Mouse (Mus musculus): ENCODE data around the gene Lgals12. TPM values are rescaled to one million over a fixed set of nuclear protein-coding genes. Genes with fewer than 3 reads are reported as not detected.
A peak's percentile ranks its signal among the peaks of the same experiment; 100 is the strongest.

Gene Lgals12
- 0.07 TPM in 1 of 2 replicates, not detected in the other for polyA plus RNA-seq (2014; fragmentation: Nextera tagmentation; extraction: Ambion mirVana)

DNA sequence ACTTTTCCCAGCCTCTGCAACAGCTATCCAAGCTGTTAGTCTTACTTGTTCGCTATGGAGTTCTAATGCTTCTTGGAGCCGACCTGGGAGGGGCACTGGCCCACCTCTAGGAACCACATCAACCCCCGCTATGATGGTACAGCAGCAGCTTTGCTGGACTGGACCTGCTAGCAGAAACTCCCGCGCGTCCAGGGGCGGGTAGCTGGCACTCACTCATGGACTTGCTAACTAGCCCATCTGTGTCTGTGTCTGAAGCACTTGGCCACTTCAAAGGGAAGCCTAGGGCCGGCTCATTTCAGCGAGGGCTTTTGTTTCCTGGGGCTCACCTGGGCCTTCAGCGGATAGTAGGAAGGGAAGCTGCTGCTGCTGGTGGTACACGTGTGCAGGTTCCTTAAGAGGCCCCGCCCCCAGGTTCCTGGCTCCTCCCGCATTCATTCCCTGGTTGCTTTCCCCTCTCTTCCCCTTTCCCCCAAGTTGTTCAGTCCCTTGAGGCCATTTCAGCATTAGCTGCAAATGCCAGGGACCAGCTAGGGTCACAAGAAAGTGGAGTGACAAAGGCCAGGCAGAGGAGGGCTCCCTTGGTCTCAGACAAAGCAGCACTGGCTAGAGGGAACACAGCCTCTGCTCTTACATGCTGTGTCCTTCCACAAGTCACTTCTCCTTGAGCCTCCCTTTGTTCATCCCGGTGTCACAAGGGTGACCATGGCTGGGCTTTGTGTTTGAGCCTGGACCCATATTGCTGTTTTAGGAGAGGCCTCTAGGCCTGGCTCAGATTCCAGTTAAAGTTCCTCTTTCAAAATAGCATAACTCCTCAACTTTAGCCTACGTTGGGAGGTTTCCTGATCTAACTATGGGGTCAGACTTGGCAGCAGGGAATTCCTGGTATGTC lies at the start of gene Lgals12:
Lgals12 (minus strand) TSS at position 393 of the 889 bp plus-strand sequence.
- Histone ChIP-seq H3K9me3 (ENCODE audit: control insufficient read depth, low read length) (no peaks in the 10 kb centered on the region), H3K4me3 (ENCODE audit: low read depth, low read length) (peak within 1 kb of the TSS; percentile 9), H3K36me3 (ENCODE audit: control insufficient read depth, insufficient read depth, low read length) (no peaks in the 10 kb centered on the region), H3K27ac (ENCODE audit: low read depth, low read length) (peak within 1 kb of the TSS; percentile 70), H3K9ac (ENCODE audit: low read length) (peak within 1 kb of the TSS; percentile 23; the same call in 1 of the 2 replicates), H3K27me3 (ENCODE audit: control insufficient read depth, insufficient read depth, low read length) (peaks cover 11% of the 10 kb centered on the region), H3K4me2 (ENCODE audit: low read depth, low read length, severe bottlenecking) (peak within 1 kb of the TSS; percentile 46), H3K4me1 (replicated peaks; ENCODE audit: control insufficient read depth, insufficient read depth, low read length) (peaks cover 13% of the 10 kb centered on the region)
- peak; percentile 10; the same call in 1 of the 2 replicates for ATAC-seq (replicated peaks; ENCODE audit: low FRiP score)
- 5% methylated on average over 15 of the region's 15 CpGs for WGBS
- DNase-seq (ENCODE audit: low spot score), result peak; percentile 68

DNA sequence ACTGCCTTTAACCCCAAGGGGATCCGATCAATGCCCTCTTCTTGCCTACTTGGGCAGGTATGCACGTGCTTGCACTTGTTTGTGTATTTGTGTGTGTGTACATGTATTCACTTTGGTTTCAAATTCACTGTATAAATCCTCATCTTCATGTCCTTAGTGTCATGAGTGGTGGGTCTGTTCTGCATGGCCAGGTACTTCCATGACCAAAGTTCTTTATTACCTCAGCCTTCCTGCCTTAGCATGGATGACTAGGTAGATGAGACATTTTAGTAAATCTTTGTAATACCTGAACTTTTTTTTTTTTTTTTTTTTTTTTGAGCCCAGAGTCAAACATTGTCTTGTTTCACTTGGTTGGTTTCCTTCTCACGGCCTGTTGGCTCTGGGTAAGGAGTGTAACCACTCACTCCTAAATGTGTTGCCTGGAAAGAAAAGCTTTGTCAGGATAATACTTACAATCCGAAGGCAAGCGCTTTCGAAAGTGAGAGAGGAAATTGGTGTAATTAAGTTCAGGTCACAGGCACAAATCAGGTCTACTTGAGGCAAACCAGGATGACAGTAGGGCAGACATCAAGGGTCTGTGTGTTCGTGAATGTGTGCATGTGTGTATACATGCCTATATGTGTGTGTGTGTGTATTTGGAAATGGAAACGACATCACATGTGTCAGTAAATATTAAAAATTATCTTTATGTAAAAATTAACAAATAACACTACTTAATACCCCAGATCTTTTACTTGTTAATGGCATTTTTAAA lies 42.1 kb upstream of the Lgals12 start:
- DNase-seq (ENCODE audit: low spot score) (no peak), ATAC-seq (replicated peaks; ENCODE audit: low FRiP score) (no peak)
- H3K4me2 ChIP-seq (ENCODE audit: low read depth, low read length, severe bottlenecking), result no peak overlapping the region
- H3K27ac ChIP-seq (ENCODE audit: low read depth, low read length), result no peak overlapping the region
- no peaks in the 10 kb centered on the region for H3K36me3 ChIP-seq (ENCODE audit: control insufficient read depth, insufficient read depth, low read length)
- no peaks in the 10 kb centered on the region for H3K9me3 ChIP-seq (ENCODE audit: control insufficient read depth, low read length)
- no peaks in the 10 kb centered on the region for H3K4me1 ChIP-seq (replicated peaks; ENCODE audit: control insufficient read depth, insufficient read depth, low read length)
- no peak overlapping the region for H3K9ac ChIP-seq (ENCODE audit: low read length)
- WGBS, result 83% methylated on average over 8 of the region's 8 CpGs
- no peak overlapping the region for H3K4me3 ChIP-seq (ENCODE audit: low read depth, low read length)
- no peaks in the 10 kb centered on the region for H3K27me3 ChIP-seq (ENCODE audit: control insufficient read depth, insufficient read depth, low read length)

DNA sequence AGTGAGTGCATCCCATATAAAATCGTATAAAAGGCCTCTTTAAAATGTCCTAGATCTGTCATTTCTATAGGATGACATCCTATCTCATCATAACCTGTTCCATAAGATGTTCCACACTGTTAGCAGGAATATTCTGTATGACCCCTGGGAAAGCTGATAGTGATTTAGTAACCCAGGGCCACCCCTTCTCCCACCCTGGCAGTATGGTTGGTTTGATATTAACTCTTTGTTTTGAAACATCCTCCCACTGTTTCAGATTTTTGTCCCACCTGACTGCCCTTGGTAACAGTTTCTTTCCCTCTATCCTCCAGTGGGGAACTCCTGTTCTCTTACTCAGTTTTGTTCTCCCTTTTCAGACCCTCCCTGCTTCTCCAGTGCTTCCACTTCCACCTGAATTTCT lies 26.8 kb upstream of the Lgals12 start:
- no peaks in the 10 kb centered on the region for H3K4me1 ChIP-seq (replicated peaks; ENCODE audit: control insufficient read depth, insufficient read depth, low read length)
- H3K4me2 ChIP-seq (ENCODE audit: low read depth, low read length, severe bottlenecking), result no peak overlapping the region
- no peaks in the 10 kb centered on the region for H3K9me3 ChIP-seq (ENCODE audit: control insufficient read depth, low read length)
- H3K36me3 ChIP-seq (ENCODE audit: control insufficient read depth, insufficient read depth, low read length), result no peaks in the 10 kb centered on the region
- no peak overlapping the region for H3K4me3 ChIP-seq (ENCODE audit: low read depth, low read length)
- H3K27ac ChIP-seq (ENCODE audit: low read depth, low read length), result no peak overlapping the region
- ATAC-seq (replicated peaks; ENCODE audit: low FRiP score) (no peak), DNase-seq (ENCODE audit: low spot score) (no peak)
- no peak overlapping the region for H3K9ac ChIP-seq (ENCODE audit: low read length)
- WGBS, result 88% methylated on average over 1 of the region's 1 CpGs
- no peaks in the 10 kb centered on the region for H3K27me3 ChIP-seq (ENCODE audit: control insufficient read depth, insufficient read depth, low read length)

DNA sequence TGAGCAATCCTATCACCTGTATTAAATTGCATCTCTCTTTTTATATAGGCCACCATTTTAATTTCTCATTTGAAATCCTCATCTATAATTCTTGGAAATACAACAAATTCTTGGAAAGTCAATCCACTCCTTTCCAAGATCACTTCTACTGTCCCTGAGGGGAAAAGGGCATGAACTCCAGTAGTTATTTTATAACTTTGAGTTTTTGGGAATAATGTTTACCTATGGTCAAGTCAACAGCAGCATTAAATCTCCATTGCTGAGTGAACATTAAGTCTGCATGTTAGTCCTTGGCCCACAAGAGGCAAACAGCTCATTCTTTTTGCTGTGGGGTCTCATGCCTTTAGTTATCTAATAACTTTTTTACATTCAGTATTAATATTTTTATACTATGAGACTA lies 26.0 kb upstream of the Lgals12 start:
- no peaks in the 10 kb centered on the region for H3K4me1 ChIP-seq (replicated peaks; ENCODE audit: control insufficient read depth, insufficient read depth, low read length)
- H3K4me2 ChIP-seq (ENCODE audit: low read depth, low read length, severe bottlenecking), result no peak overlapping the region
- no peaks in the 10 kb centered on the region for H3K36me3 ChIP-seq (ENCODE audit: control insufficient read depth, insufficient read depth, low read length)
- no peak for ATAC-seq (replicated peaks; ENCODE audit: low FRiP score)
- no peaks in the 10 kb centered on the region for H3K9me3 ChIP-seq (ENCODE audit: control insufficient read depth, low read length)
- H3K27me3 ChIP-seq (ENCODE audit: control insufficient read depth, insufficient read depth, low read length), result no peaks in the 10 kb centered on the region
- DNase-seq (ENCODE audit: low spot score), result no peak
- H3K9ac ChIP-seq (ENCODE audit: low read length), result no peak overlapping the region
- no peak overlapping the region for H3K4me3 ChIP-seq (ENCODE audit: low read depth, low read length)
- H3K27ac ChIP-seq (ENCODE audit: low read depth, low read length), result no peak overlapping the region

DNA sequence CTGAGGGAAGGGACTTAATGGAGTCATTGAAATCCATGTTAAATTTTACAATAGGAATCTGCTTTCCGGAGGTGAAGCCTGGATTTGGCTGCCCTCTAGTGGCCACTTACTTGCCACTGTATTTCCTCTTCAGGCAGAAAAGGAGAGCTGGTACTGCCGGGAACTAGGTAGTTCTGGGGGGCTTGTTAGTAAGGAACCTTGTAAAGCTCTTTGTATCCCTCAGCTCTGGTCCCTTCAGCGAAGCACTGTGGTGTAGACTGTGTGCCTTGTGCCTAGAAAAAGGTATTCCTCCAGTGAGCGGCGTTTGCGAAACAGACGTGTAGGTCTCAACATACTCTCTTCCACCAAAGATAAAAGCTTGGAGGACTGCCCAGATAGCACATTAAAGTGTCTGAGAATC lies 10.7 kb upstream of the Lgals12 start:
- peak; percentile 82 for DNase-seq (ENCODE audit: low spot score)
- Histone ChIP-seq H3K27me3 (ENCODE audit: control insufficient read depth, insufficient read depth, low read length) (no peaks in the 10 kb centered on the region; the same call in none of the 2 replicates), H3K4me2 (ENCODE audit: low read depth, low read length, severe bottlenecking) (no peak overlapping the region), H3K4me1 (replicated peaks; ENCODE audit: control insufficient read depth, insufficient read depth, low read length) (no peaks in the 10 kb centered on the region), H3K9me3 (ENCODE audit: control insufficient read depth, low read length) (no peaks in the 10 kb centered on the region), H3K9ac (ENCODE audit: low read length) (no peak overlapping the region), H3K4me3 (ENCODE audit: low read depth, low read length) (no peak overlapping the region), H3K36me3 (ENCODE audit: control insufficient read depth, insufficient read depth, low read length) (no peaks in the 10 kb centered on the region), H3K27ac (ENCODE audit: low read depth, low read length) (no peak overlapping the region)
- peak; percentile 51; the same call in 1 of the 2 replicates for ATAC-seq (replicated peaks; ENCODE audit: low FRiP score)
- 44% methylated on average over 7 of the region's 7 CpGs for WGBS

DNA sequence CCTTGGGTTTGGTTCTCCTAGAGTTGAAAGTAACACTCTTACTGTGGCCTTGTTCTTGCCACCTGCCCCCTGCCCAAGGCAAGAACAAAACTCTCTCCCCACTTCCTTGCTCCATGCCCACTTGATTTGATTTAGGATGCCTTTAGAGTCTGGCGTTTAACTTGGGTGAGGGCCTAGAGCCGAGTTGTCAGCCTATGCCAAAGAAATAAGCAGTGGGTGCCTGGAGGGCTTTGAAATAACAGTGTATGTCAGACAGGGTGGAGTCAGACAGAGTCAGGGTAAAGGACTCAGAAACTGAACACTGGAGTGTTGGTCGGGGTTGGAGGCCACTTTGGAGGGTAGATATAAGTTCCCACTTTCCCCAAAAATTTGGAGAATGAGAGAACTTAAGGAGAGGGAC lies 10.1 kb upstream of the Lgals12 start:
- no peak overlapping the region for H3K9ac ChIP-seq (ENCODE audit: low read length)
- ATAC-seq (replicated peaks; ENCODE audit: low FRiP score), result 0 out of 2 replicates have a peak, but pooled peaks have one; percentile 6
- no peaks in the 10 kb centered on the region for H3K9me3 ChIP-seq (ENCODE audit: control insufficient read depth, low read length)
- no peak for DNase-seq (ENCODE audit: low spot score)
- H3K27me3 ChIP-seq (ENCODE audit: control insufficient read depth, insufficient read depth, low read length), result peaks cover 3% of the 10 kb centered on the region
- H3K4me1 ChIP-seq (replicated peaks; ENCODE audit: control insufficient read depth, insufficient read depth, low read length), result peaks cover 4% of the 10 kb centered on the region; the same call in 1 of the 2 replicates
- H3K27ac ChIP-seq (ENCODE audit: low read depth, low read length), result no peak overlapping the region
- 59% methylated on average over 3 of the region's 3 CpGs for WGBS
- H3K36me3 ChIP-seq (ENCODE audit: control insufficient read depth, insufficient read depth, low read length), result no peaks in the 10 kb centered on the region
- H3K4me3 ChIP-seq (ENCODE audit: low read depth, low read length), result no peak overlapping the region
- H3K4me2 ChIP-seq (ENCODE audit: low read depth, low read length, severe bottlenecking), result no peak overlapping the region

DNA sequence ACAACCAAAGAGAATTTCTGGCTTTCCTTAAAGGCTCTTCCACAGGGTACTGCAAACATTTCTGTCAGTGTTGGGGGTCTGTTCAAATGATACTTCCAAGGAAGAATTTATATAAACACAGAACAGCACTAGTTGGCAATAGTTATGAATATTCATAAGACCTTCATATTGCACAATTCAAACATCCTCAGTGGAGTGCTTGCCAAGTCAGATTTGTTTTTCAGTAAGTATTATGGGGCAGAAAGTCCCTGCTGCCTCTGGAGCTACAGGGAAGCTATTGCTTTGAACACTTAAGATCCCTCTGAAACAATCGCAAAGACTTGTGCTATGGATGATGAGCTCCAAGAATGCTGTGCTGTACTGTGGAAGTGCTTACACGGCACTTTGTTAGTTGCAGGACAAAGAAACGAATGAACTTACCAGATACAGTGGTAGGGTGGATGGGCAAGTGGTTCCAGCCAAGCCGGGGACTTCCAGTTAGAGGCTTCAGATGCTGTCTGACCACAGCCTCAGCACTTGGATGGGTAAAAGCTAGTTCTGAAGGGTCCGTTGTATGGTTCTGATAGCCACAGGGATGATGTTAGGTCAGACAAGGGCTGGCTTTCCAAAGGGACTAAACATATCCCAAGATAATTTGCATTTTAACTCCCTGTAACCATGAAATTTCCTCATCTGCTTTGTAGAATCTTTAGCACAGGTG lies 9.4 kb upstream of the Lgals12 start:
- DNase-seq (ENCODE audit: low spot score) (no peak), ATAC-seq (replicated peaks; ENCODE audit: low FRiP score) (no peak)
- no peaks in the 10 kb centered on the region for H3K36me3 ChIP-seq (ENCODE audit: control insufficient read depth, insufficient read depth, low read length)
- no peaks in the 10 kb centered on the region for H3K9me3 ChIP-seq (ENCODE audit: control insufficient read depth, low read length)
- H3K4me3 ChIP-seq (ENCODE audit: low read depth, low read length), result no peak overlapping the region
- 84% methylated on average over 5 of the region's 5 CpGs for WGBS
- peaks cover 9% of the 10 kb centered on the region for H3K27me3 ChIP-seq (ENCODE audit: control insufficient read depth, insufficient read depth, low read length)
- H3K27ac ChIP-seq (ENCODE audit: low read depth, low read length), result no peak overlapping the region
- H3K4me2 ChIP-seq (ENCODE audit: low read depth, low read length, severe bottlenecking), result no peak overlapping the region
- peaks cover 4% of the 10 kb centered on the region; the same call in 1 of the 2 replicates for H3K4me1 ChIP-seq (replicated peaks; ENCODE audit: control insufficient read depth, insufficient read depth, low read length)
- H3K9ac ChIP-seq (ENCODE audit: low read length), result no peak overlapping the region

DNA sequence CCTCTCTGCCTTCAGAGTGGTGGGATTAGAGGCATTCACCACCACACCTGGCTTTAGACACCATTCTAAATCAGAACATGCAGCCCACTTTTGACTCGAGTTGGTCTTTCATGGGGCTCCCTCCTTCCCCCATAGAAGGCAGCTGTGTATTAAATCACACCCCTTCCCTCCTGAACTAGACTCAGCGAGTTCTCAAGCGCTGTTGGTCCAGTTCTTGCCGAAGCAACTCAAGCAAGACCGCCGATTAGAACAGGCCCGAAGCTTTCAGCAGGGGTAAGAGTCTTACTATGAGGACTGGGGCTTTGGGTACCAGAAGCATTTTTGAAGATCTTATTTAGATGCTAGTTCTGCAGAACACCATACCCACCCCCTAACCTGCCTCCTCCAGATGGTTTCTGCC lies 6.2 kb upstream of the Lgals12 start:
- no peak overlapping the region for H3K4me2 ChIP-seq (ENCODE audit: low read depth, low read length, severe bottlenecking)
- H3K4me1 ChIP-seq (replicated peaks; ENCODE audit: control insufficient read depth, insufficient read depth, low read length), result peaks cover 4% of the 10 kb centered on the region; the same call in 1 of the 2 replicates
- 84% methylated on average over 7 of the region's 7 CpGs for WGBS
- ATAC-seq (replicated peaks; ENCODE audit: low FRiP score) (no peak), DNase-seq (ENCODE audit: low spot score) (no peak)
- H3K4me3 ChIP-seq (ENCODE audit: low read depth, low read length), result no peak overlapping the region
- no peaks in the 10 kb centered on the region for H3K9me3 ChIP-seq (ENCODE audit: control insufficient read depth, low read length)
- H3K36me3 ChIP-seq (ENCODE audit: control insufficient read depth, insufficient read depth, low read length), result no peaks in the 10 kb centered on the region
- no peak overlapping the region for H3K9ac ChIP-seq (ENCODE audit: low read length)
- peaks cover 11% of the 10 kb centered on the region for H3K27me3 ChIP-seq (ENCODE audit: control insufficient read depth, insufficient read depth, low read length)
- H3K27ac ChIP-seq (ENCODE audit: low read depth, low read length), result no peak overlapping the region
